Mouse (Mus musculus): ENCODE results near the gene Fetub. TPM values are rescaled to one million over a fixed set of nuclear protein-coding genes. Genes with fewer than 3 reads are reported as not detected.
"Not testable (repeated sequence)": the region's sequence is repeated elsewhere in the genome, so short reads cannot be mapped to it uniquely, and the experiment has no call there.

Gene Fetub
- polyA plus RNA-seq, 1 experiment from 2014 or later, result not detected

DNA sequence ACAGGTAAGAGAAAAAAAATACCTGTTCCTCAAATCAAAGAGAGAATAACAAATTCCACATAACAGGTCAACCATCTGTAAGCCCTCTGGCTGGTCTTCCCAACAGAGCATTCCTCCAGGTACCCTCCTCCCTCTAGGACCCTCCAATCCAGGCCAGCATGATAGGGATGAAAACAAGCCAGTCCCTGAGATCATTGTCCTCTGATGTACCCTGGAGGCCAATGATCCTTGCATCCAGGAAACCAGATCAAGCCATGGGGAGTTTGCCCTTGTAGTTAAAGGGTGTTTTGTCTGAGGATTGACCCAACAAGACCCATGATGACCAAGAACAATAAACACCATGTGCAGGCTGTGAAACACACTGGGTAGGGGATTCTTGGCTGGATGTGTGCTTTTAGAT lies 3.9 kb upstream of the Fetub start:
- Histone ChIP-seq H3K27me3 (replicated peaks) (no peaks in the 10 kb centered on the region), H3K36me3 (no peaks in the 10 kb centered on the region), H3K4me1 (no peaks in the 10 kb centered on the region), H3K4me2 (replicated peaks) (no peak overlapping the region), H3K9ac (no peak overlapping the region), H3K9me3 (0 out of 2 replicates have a peak, but pooled peaks cover 4% of the 10 kb centered on the region), H3K4me3 (no peak overlapping the region), H3K27ac (no peak overlapping the region)
- ATAC-seq (ENCODE audit: low FRiP score, low read depth), result no peak

DNA sequence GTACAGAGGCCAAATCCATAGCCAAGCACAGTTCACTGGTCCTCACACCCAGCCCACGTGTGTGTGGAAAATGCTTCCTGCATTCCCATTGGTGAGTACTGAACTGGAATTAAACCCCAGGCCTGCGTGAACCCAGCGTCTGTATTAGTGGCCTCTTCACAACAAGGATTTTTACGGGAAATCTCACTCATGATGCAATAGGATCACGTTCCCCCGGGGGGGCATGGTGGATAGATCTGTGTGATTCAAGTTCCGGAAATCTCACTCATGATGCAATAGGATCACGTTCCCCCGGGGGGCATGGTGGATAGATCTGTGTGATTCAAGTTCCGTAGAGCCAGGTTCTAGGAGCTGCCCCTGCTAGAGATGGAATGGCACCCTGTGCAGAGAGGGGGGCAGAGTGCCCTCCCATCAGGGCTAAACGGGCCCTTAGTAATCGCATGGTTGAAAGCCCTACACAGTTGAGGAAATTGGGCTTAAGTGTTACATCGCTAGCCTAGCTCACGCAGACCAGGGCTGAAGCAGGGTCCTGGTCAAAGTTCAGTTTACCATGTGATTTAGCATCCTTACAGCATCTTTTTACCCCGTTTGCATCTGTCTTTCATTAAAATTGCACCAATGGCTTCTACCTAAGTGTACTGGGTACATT lies 654 bp downstream of the Fetub start:
- no peak for ATAC-seq (ENCODE audit: low FRiP score, low read depth)
- no peaks in the 10 kb centered on the region for H3K27me3 ChIP-seq (replicated peaks)
- no peak overlapping the region for H3K4me3 ChIP-seq
- H3K27ac ChIP-seq, result no peak overlapping the region
- no peak overlapping the region for H3K4me2 ChIP-seq (replicated peaks)
- 81% methylated on average over 15 of the region's 15 CpGs for WGBS
- H3K36me3 ChIP-seq, result no peaks in the 10 kb centered on the region
- no peaks in the 10 kb centered on the region for H3K4me1 ChIP-seq
- H3K9ac ChIP-seq, result no peak overlapping the region
- H3K9me3 ChIP-seq, result 0 out of 2 replicates have a peak, but pooled peaks cover 4% of the 10 kb centered on the region

DNA sequence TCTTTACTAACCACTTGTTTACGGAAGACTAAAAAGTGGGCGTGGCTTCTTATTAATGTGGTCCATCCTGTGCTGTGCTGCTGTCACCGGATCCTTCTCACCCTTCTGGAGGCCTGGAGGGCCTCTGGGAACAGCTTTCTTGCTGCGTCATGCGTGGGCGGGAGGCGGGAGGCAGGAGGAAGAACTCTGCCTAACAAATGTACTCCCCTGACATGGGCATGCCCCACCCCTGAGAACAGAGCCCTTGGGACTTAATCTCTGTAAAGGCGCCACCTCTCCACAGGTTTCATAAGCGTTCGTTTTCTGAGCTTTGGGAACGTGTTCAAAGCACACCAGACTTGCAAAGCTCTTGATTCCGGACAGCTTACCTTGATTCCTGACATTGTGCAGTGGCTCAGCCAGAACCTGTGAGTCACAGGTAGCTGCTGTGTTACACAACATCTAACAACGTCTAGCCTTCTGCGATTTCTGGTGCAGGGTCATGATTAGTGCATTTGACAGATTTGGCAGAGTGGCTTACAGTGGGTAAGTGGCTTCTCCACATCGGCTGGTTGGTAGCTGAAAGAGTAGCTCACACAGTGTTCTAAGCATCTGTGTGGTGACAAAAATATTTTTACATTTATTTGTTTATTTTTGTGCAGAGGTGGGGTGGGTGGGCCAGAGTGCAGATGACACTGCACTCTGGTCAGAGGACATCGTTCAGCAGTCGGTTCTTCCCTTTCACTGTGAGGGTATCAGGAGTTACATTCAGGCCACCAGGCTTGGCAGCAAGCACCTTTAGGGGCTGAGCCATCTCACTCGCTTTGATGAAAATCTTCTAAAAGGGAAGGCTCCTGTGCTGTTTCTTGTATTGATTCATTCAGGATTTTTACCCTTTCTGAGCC lies 2.1 kb downstream of the Fetub start:
- Histone ChIP-seq H3K4me1 (no peaks in the 10 kb centered on the region), H3K27me3 (replicated peaks) (no peaks in the 10 kb centered on the region), H3K9me3 (0 out of 2 replicates have a peak, but pooled peaks cover 4% of the 10 kb centered on the region), H3K4me3 (no peak overlapping the region), H3K9ac (no peak overlapping the region), H3K27ac (no peak overlapping the region), H3K36me3 (no peaks in the 10 kb centered on the region), H3K4me2 (replicated peaks) (no peak overlapping the region)
- no peak for ATAC-seq (ENCODE audit: low FRiP score, low read depth)
- 79% methylated on average over 18 of the region's 18 CpGs for WGBS

DNA sequence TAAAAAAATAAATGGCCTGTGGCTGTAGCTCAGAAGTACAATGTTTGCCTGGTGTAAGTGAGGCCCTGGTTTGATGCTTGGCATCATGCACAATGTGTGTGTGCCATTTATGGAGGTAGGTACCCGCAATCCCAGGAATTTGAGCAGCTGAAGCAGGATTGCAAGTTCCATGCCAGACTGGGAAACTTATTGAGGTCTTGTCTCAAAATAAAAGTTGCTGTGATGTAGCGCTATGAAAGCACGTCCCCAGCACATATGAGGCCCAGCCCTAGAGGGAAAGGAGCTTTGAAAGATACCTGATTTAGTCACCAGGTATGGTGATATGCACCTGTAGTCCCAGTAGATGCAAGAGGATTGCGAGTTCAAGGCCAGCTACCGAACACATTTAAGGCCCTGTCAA lies 3.6 kb downstream of the Fetub start:
- 96% methylated on average over 5 of the region's 5 CpGs for WGBS
- Histone ChIP-seq H3K9ac (no peak overlapping the region), H3K27ac (no peak overlapping the region), H3K4me1 (no peaks in the 10 kb centered on the region), H3K36me3 (no peaks in the 10 kb centered on the region), H3K27me3 (replicated peaks) (no peaks in the 10 kb centered on the region), H3K9me3 (no peaks in the 10 kb centered on the region), H3K4me3 (no peak overlapping the region), H3K4me2 (replicated peaks) (no peak overlapping the region)
- no peak for ATAC-seq (ENCODE audit: low FRiP score, low read depth)

DNA sequence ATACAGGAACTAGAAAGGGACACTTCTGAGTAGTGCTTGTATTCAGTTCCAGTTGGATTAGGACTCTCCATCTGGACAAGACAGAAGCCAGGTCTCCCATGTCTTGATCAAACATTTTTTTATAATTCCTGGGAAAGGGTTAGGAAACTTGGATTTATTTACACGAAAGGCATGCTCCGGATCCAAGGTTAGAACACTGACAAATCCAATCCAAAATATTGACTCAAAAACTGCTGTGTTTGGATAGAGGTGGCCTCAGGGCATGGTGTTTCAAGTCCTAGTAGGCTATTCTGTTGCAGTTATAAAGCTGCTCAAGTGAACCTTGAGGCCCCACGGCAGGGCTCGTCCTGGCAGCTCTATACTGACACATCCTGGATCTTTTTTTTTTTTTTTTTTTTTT lies 4.3 kb downstream of the Fetub start:
- H3K27me3 ChIP-seq (replicated peaks), result no peaks in the 10 kb centered on the region
- H3K9ac ChIP-seq, result no peak overlapping the region
- H3K4me1 ChIP-seq, result no peaks in the 10 kb centered on the region
- H3K27ac ChIP-seq, result no peak overlapping the region
- H3K4me3 ChIP-seq, result no peak overlapping the region
- no peak for ATAC-seq (ENCODE audit: low FRiP score, low read depth)
- H3K4me2 ChIP-seq (replicated peaks), result no peak overlapping the region
- 91% methylated on average over 4 of the region's 4 CpGs for WGBS
- H3K36me3 ChIP-seq, result no peaks in the 10 kb centered on the region
- no peaks in the 10 kb centered on the region for H3K9me3 ChIP-seq

DNA sequence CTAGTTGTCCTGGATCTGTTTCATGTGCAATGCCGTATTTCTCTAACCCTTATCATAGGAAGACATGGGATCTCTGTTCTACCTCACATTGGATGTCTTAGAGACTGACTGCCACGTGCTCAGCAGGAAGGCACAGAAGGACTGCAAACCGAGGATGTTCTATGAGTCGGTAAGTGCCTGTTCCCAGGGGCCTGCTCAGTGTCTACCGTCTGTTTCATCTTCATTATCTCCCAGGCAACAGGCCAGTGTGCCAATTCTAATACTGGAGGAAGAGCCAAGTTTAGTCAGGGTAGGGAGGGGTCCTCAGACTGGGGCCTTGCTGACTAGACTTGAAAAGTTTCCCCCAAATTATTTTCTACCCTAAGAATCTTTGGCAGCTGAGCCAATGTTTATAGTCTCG lies 11.4 kb downstream of the Fetub start:
- no peak overlapping the region for H3K9ac ChIP-seq
- no peak overlapping the region for H3K27ac ChIP-seq
- H3K4me1 ChIP-seq, result no peaks in the 10 kb centered on the region
- no peaks in the 10 kb centered on the region for H3K36me3 ChIP-seq
- no peak overlapping the region for H3K4me2 ChIP-seq (replicated peaks)
- 76% methylated on average over 6 of the region's 6 CpGs for WGBS
- H3K9me3 ChIP-seq, result no peaks in the 10 kb centered on the region
- no peak overlapping the region for H3K4me3 ChIP-seq
- no peak for ATAC-seq (ENCODE audit: low FRiP score, low read depth)
- H3K27me3 ChIP-seq (replicated peaks), result no peaks in the 10 kb centered on the region

DNA sequence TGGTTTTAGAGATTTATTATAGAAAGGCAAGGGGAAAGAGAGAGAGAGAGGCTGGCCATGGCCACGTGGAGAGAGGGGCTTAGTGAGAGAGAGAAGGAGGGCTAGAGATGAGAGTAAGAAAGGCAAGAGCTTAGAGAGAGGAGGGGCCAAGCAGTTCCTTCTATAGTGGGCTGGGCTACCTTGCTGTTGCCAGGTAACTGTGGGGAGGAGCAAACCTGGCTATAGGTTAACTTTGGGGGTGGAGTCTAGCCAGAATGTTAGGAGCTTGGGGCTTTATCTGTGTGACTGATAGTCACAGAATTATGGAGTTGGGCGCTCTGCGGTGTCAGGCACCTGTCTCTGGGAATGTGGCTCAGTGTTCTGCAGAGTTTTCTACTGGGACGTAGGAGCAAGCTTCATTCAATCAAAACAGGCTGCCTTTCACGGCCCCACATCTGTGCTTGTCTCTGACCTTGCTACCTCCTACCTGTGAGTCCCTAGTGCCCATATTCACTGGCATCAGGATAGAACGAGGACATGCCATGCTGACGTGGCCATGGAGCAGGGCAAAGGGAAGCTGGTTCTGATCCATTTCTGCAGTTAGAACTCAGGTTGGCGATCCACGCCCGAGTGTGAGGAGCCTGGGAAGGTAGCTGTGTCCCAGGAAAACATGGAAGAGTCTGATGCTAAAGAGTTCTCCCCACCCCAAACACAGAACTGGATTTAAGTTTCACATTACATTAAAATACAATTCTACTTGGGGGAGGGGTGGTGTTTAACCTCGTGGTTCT lies 13.5 kb downstream of the Fetub start:
- Histone ChIP-seq H3K27me3 (replicated peaks) (no peaks in the 10 kb centered on the region), H3K4me2 (replicated peaks) (no peak overlapping the region), H3K9ac (no peak overlapping the region), H3K27ac (no peak overlapping the region), H3K4me1 (no peaks in the 10 kb centered on the region), H3K9me3 (no peaks in the 10 kb centered on the region), H3K36me3 (no peaks in the 10 kb centered on the region), H3K4me3 (no peak overlapping the region)
- 86% methylated on average over 11 of the region's 11 CpGs for WGBS
- ATAC-seq (ENCODE audit: low FRiP score, low read depth), result no peak

DNA sequence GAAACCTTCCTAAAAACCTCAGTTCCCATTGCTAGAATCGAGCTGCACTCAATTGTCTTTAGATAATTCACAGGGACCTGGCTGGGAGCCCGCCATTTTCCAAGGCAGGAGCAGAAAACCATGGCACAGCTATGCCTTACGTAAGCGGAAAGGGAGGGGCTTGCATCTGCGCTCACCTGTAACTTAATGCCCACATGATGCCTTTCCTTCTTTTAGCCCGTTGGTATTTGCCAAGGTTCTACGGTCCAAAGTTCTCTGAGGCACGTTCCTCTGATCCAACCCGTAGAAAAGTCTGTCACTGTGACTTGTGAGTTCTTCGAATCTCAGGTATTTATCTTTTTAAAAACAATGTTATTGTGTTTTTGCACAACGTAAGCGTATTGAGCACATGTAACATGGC lies 19.5 kb downstream of the Fetub start:
- Histone ChIP-seq H3K36me3 (no peaks in the 10 kb centered on the region), H3K9ac (no peak overlapping the region), H3K9me3 (no peaks in the 10 kb centered on the region), H3K4me3 (no peak overlapping the region), H3K27me3 (replicated peaks) (no peaks in the 10 kb centered on the region), H3K4me2 (replicated peaks) (no peak overlapping the region), H3K4me1 (no peaks in the 10 kb centered on the region), H3K27ac (no peak overlapping the region)
- WGBS, result 90% methylated on average over 12 of the region's 12 CpGs
- ATAC-seq (ENCODE audit: low FRiP score, low read depth), result no peak

DNA sequence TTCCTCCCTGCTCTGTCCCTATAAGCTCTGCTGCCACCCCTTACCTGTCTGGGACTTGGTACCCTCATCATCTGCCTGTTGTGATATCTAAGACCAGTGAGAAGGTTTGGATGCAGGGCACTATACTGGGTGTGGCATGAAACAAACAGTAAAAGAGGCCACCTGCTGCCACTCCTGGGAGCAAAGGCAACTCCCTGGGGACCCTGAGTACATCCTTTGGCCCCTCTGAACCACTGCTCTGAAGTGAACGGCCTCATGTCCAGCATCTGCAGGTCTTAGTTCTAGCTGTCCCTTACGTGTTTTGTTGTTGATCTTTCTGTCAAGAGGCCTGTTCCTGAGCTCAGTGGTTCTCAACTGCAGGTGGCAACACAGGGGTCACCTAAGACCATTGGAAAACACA lies 20.4 kb downstream of the Fetub start:
- no peak for ATAC-seq (ENCODE audit: low FRiP score, low read depth)
- H3K36me3 ChIP-seq, result no peaks in the 10 kb centered on the region
- WGBS, result 76% methylated on average over 2 of the region's 2 CpGs
- no peak overlapping the region for H3K4me2 ChIP-seq (replicated peaks)
- no peak overlapping the region for H3K9ac ChIP-seq
- no peaks in the 10 kb centered on the region for H3K4me1 ChIP-seq
- no peaks in the 10 kb centered on the region for H3K27me3 ChIP-seq (replicated peaks)
- H3K4me3 ChIP-seq, result no peak overlapping the region
- no peak overlapping the region for H3K27ac ChIP-seq
- no peaks in the 10 kb centered on the region for H3K9me3 ChIP-seq

DNA sequence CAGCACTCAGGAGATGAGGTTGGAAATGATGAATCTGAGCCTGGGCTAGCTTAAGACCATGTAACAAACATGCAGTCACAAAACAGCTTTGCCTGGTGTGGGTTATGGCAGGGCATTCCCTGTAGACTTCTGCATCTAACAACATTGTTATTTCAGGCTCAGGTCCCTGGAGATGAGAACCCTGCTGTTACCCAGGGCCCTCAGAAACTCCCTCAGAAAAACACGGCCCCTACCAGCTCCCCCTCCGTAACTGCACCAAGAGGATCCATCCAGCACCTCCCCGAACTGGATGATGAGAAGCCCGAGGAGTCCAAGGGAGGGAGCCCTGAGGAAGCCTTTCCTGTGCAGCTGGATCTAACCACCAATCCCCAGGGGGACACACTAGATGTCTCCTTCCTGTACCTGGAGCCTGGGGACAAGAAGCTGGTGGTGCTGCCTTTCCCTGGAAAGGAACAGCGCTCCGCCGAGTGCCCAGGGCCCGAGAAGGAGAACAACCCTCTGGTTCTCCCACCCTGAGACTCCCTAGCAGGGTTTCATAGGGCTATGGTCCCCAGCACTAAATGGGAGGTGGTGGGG lies 21.1 kb downstream of the Fetub start:
- H3K27ac ChIP-seq, result no peak overlapping the region
- no peak overlapping the region for H3K4me2 ChIP-seq (replicated peaks)
- no peaks in the 10 kb centered on the region for H3K4me1 ChIP-seq
- no peaks in the 10 kb centered on the region for H3K9me3 ChIP-seq
- no peak overlapping the region for H3K9ac ChIP-seq
- 86% methylated on average over 8 of the region's 8 CpGs for WGBS
- ATAC-seq (ENCODE audit: low FRiP score, low read depth), result no peak
- H3K27me3 ChIP-seq (replicated peaks), result no peaks in the 10 kb centered on the region
- H3K36me3 ChIP-seq, result no peaks in the 10 kb centered on the region
- no peak overlapping the region for H3K4me3 ChIP-seq

DNA sequence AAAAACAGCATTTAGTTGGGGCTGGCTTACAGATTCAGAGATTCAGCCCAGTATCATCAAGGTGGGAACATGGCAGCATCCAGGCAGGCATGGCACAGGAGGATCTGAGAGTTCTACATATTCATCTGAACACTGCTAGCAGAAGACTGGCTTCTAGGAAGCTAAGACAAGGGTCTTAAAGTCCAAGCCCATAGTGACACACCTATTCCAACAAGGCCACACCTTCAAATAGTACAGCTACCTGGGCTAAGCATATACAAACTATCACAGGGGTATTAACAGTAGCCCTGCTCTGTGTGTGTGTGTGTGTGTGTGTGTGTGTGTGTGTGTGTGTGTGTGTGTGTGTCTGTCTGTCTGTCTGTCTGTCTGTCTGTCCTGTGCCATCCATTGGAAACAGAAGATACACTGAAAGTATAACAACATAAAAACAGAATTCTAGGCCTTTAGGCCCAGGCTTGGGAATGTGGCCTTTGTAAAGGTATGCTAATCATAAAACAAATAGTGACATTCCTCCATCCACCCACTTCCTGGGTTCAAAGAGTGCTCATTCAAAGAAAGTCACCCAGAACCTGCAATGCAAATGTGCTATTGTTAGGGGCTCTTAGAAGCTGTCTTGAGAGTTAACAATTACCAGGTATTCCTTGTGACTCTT lies 23.8 kb downstream of the Fetub start:
- not testable (repeated sequence) for H3K9ac ChIP-seq; H3K27me3 ChIP-seq (replicated peaks); H3K4me2 ChIP-seq (replicated peaks); H3K9me3 ChIP-seq; H3K4me3 ChIP-seq; H3K36me3 ChIP-seq; ATAC-seq (ENCODE audit: low FRiP score, low read depth); H3K4me1 ChIP-seq; H3K27ac ChIP-seq

DNA sequence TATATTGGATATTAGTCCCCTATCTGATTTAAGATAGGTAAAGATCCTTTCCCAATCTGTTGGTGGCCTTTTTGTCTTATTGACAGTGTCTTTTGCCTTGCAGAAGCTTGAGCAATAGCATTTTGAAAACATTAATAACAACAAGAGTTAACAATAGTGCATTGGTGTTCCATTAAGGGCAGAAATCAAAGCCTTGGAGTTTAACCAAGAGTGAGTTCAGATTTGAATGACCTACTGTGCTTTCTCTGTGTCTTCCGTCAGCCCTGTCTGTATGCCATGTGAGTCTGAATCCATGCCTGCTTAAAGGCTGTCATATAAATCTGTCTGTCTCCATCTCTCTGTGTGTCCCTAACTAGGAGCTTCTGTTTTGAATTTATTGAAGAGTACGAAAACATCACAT lies 29.2 kb downstream of the Fetub start:
- Histone ChIP-seq H3K4me2 (replicated peaks) (no peak overlapping the region), H3K4me3 (no peak overlapping the region), H3K9ac (no peak overlapping the region), H3K4me1 (no peaks in the 10 kb centered on the region), H3K27ac (no peak overlapping the region), H3K36me3 (no peaks in the 10 kb centered on the region), H3K9me3 (no peaks in the 10 kb centered on the region), H3K27me3 (replicated peaks) (no peaks in the 10 kb centered on the region)
- 82% methylated on average over 2 of the region's 2 CpGs for WGBS
- no peak for ATAC-seq (ENCODE audit: low FRiP score, low read depth)
